Mouse (Mus musculus) E14TG2a.4 (cell line): ENCODE measurements at regions not wholly inside any gene's neighbourhood (a gene's known extent, or its start where the extent isn't known, plus 50 kb on each side); places are given as distances from the start of the nearest gene placed in this dataset.

Source experiments
- CTCF ChIP-seq: conservative IDR thresholded peaks from 2 replicates; pipeline ENCODE4 v1.5.1; 2014; ENCODE audit warnings: low read length
- NANOG ChIP-seq: IDR thresholded peaks from 2 replicates; pipeline ENCODE4 v1.6.1; 2014; ENCODE audit warnings: borderline replicate concordance, low read length, mixed read lengths

- TF ChIP-seq CTCF = no peak
- TF ChIP-seq NANOG = no peak
Observed at GRCm38 (mm10) chr3:16733936-16734330, 727.7 kb upstream of the Gm5150 start.
